Comparison of ENCODE assay signal across 32 mouse cellular contexts in genomic region chr15:59218916-59219315, GRCm38 (mm10).
"Had no signal": no experiment of that assay in that cellular context is flagged by ENCODE, and none has a peak within 500 bp of the region (broad histone marks: within the 10 kb centered on the region; RNA-seq: fewer than 3 reads in every experiment).

No protein-coding gene starts in this region.

- H3K4me3 ChIP-seq: left cerebral cortex, adult 2 months; limb, embryonic 10.5 days; limb, embryonic 12.5 days; limb, embryonic 13.5 days; limb, embryonic 15.5 days; liver, embryonic 12.5 days; liver, embryonic 13.5 days; liver, embryonic 15.5 days; lung, embryonic 15.5 days; megakaryocyte, embryonic 14.5 days; midbrain, embryonic 10.5 days; midbrain, embryonic 12.5 days; midbrain, embryonic 13.5 days; midbrain, embryonic 15.5 days; myocyte had no signal

- H3K4me2 ChIP-seq: limb, embryonic 12.5 days; limb, embryonic 13.5 days; limb, embryonic 15.5 days; liver, embryonic 11.5 days; liver, embryonic 12.5 days; liver, embryonic 13.5 days; liver, embryonic 15.5 days; lung, embryonic 14.5 days; lung, embryonic 15.5 days; midbrain, embryonic 11.5 days; midbrain, embryonic 12.5 days; midbrain, embryonic 13.5 days; midbrain, embryonic 15.5 days had no signal

- H3K36me3 ChIP-seq: limb, embryonic 10.5 days; limb, embryonic 12.5 days; limb, embryonic 13.5 days; limb, embryonic 15.5 days; liver, embryonic 12.5 days; liver, embryonic 13.5 days; liver, embryonic 15.5 days; lung, embryonic 15.5 days; midbrain, embryonic 10.5 days; midbrain, embryonic 12.5 days; midbrain, embryonic 13.5 days; midbrain, embryonic 15.5 days had no signal

- H3K9ac ChIP-seq: limb, embryonic 12.5 days; limb, embryonic 13.5 days; limb, embryonic 15.5 days; liver, embryonic 12.5 days; liver, embryonic 13.5 days; liver, embryonic 14.5 days; liver, embryonic 15.5 days; liver, postnatal 0 days; lung, embryonic 14.5 days; lung, embryonic 15.5 days; midbrain, embryonic 12.5 days; midbrain, embryonic 13.5 days; midbrain, embryonic 15.5 days had no signal

- H3K4me1 ChIP-seq: limb, embryonic 10.5 days; limb, embryonic 12.5 days; limb, embryonic 13.5 days; limb, embryonic 15.5 days; liver, embryonic 12.5 days; liver, embryonic 13.5 days; liver, embryonic 15.5 days; lung, embryonic 15.5 days; midbrain, embryonic 10.5 days; midbrain, embryonic 13.5 days; midbrain, embryonic 15.5 days had no signal

- H3K27ac ChIP-seq: left cerebral cortex, adult 2 months; limb, embryonic 10.5 days; limb, embryonic 12.5 days; limb, embryonic 13.5 days; limb, embryonic 15.5 days; liver, embryonic 12.5 days; liver, embryonic 13.5 days; liver, embryonic 14.5 days; liver, embryonic 15.5 days; lung, embryonic 15.5 days; macrophage; midbrain, embryonic 10.5 days; midbrain, embryonic 12.5 days; midbrain, embryonic 13.5 days; midbrain, embryonic 15.5 days had no signal

- ATAC-seq: liver, embryonic 12.5 days; liver, postnatal 0 days; lung, postnatal 0 days; midbrain, embryonic 13.5 days; midbrain, embryonic 15.5 days; midbrain, embryonic 16.5 days had no signal

- DNase-seq: left cerebral cortex, postnatal 4 days; liver; liver, embryonic 13.5 days; liver, postnatal 0 days; lung, adult 18-20 months; lung, adult 2 months; lung, embryonic 14.5 days; lung, postnatal 10 days; lung, postnatal 14 days; lung, postnatal 36 days; lung, postnatal 4 days; midbrain, embryonic 14.5 days had no signal

- H3K27me3 ChIP-seq: limb, embryonic 12.5 days; limb, embryonic 13.5 days; limb, embryonic 15.5 days; liver, embryonic 12.5 days; liver, embryonic 13.5 days; liver, embryonic 15.5 days; lung, embryonic 15.5 days; midbrain, embryonic 12.5 days; midbrain, embryonic 13.5 days; midbrain, embryonic 15.5 days had no signal

- H3K9me3 ChIP-seq: limb, embryonic 10.5 days; limb, embryonic 12.5 days; limb, embryonic 13.5 days; limb, embryonic 15.5 days; liver, embryonic 12.5 days; liver, embryonic 13.5 days; liver, embryonic 15.5 days; lung, embryonic 15.5 days; megakaryocyte, embryonic 14.5 days; midbrain, embryonic 10.5 days; midbrain, embryonic 12.5 days; midbrain, embryonic 13.5 days; midbrain, embryonic 15.5 days had no signal
